Mouse (Mus musculus) embryonic facial prominence, embryonic 14.5 days (tissue): ENCODE results near the gene Atp5j. TPM values are rescaled to one million over a fixed set of nuclear protein-coding genes. Genes with fewer than 3 reads are reported as not detected.

Experiments used
- ATAC-seq: fragments of 200-750 bp; cut with Nextera tagmentation; 2 replicates; pipeline ENCODE4 v1.8.0; 2017; ENCODE audit warnings: low read depth, moderate number of reproducible peaks, moderate TSS enrichment
- DNase-seq: peaks from one replicate; pipeline ENCODE4 v3.0.0-alpha.2; 2015; ENCODE audit warnings: low spot score
- H3K27ac ChIP-seq: fragments of 300-500 bp; sonication (generic); replicated peaks from 2 replicates; pipeline ENCODE4 v1.5.1; 2014; ENCODE audit warnings: low read depth, mild to moderate bottlenecking, low read length, moderate library complexity
- H3K27me3 ChIP-seq: fragments of 300-500 bp; sonication (generic); replicated peaks from 2 replicates; pipeline ENCODE4 v1.6.1; 2014; ENCODE audit warnings: low read length; ENCODE audit not compliant: control insufficient read depth, insufficient read depth
- H3K36me3 ChIP-seq: fragments of 300-500 bp; sonication (generic); 2 replicates; pipeline ENCODE4 v1.6.1; 2014; ENCODE audit warnings: low read length, mixed read lengths; ENCODE audit not compliant: control insufficient read depth, insufficient read depth
- H3K4me1 ChIP-seq: fragments of 300-500 bp; sonication (generic); 2 replicates; pipeline ENCODE4 v1.6.1; 2014; ENCODE audit warnings: antibody characterized with exemption, low read length; ENCODE audit not compliant: control insufficient read depth, insufficient read depth
- H3K4me2 ChIP-seq: fragments of 300-500 bp; sonication (generic); 2 replicates; pipeline ENCODE4 v1.6.1; 2014; ENCODE audit warnings: low read depth, mild to moderate bottlenecking, low read length, moderate library complexity, mixed read lengths
- H3K4me3 ChIP-seq: fragments of 300-500 bp; sonication (generic); 2 replicates; pipeline ENCODE4 v1.5.1; 2014; ENCODE audit warnings: low read depth, mild to moderate bottlenecking, low read length
- H3K9ac ChIP-seq: fragments of 300-500 bp; sonication (generic); 2 replicates; pipeline ENCODE4 v1.6.1; 2014; ENCODE audit warnings: low read depth, mild to moderate bottlenecking, low read length, moderate library complexity, mixed read lengths
- H3K9me3 ChIP-seq: fragments of 300-500 bp; sonication (generic); 2 replicates; pipeline ENCODE4 v1.6.1; 2016; ENCODE audit warnings: low read length; ENCODE audit not compliant: control insufficient read depth
- WGBS: fragments of 180-500 bp; shearing (Covaris S2); extraction: QIAGEN DNeasy Blood & Tissue Kit; methylation state at CpG from one replicate; pipeline ENCODE4 v1.1.7; 2014; 5-methylcytosine and 5-hydroxymethylcytosine counted together
- polyA plus RNA-seq: library from polyadenylated mRNA; unstranded; fragments of >200 nt; fragmentation: Nextera tagmentation; extraction: Ambion mirVana; gene quantifications from 2 replicates; pipeline ENCODE4 v1.2.1, GENCODE M21; 2014

The Atp5j gene
- polyA plus RNA-seq, 1 experiment from 2014 or later, result 892 TPM

DNA sequence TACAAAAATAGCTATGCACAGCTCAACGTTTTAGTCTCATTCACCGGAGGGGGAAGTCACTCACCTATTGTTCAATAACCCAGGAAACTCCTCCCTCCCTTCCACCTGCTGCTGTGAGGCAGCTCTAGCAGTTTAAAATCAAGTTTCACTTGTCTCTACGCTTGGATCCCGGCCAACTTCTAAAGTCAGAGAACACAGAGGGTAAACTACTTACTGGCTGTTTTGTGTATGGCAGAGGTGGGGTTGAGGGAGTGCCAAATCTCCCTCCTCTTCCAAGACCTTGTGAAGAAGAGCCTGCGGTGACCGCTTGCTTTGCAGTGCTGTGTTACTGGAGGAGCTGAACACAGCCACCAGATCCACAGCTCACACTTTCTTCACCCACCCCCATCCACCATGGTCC is 10.4 kb downstream of the Atp5j start:
- no peak overlapping the region for H3K9ac ChIP-seq
- peak; percentile 88 for ATAC-seq
- H3K4me1 ChIP-seq, result no peaks in the 10 kb centered on the region
- DNase-seq, result peak; percentile 88
- WGBS, result 83% methylated on average over 6 of the region's 6 CpGs
- no peak overlapping the region for H3K27ac ChIP-seq
- H3K36me3 ChIP-seq, result peaks cover 63% of the 10 kb centered on the region
- no peaks in the 10 kb centered on the region for H3K9me3 ChIP-seq
- H3K27me3 ChIP-seq, result no peaks in the 10 kb centered on the region
- H3K4me3 ChIP-seq, result no peak overlapping the region
- H3K4me2 ChIP-seq, result no peak overlapping the region

DNA sequence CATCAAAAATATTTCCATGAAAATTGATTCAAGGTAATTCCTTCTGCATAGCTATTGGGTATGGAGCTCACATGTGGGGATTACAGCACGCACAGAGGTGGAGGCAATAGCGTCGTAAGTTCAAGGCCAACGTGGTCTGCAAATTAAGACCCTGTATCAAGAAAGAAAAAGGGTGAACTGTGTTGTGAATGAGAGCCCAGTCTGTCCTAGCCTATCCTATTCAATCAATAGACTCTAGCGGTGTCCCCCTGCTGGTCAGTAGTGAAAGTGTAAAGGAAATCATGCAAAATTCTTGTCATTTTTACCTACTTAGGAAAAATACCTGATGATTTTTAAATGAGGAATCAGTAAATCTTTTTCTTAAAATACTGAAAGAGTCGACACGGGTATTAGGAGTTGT is 18.0 kb downstream of the Atp5j start:
- Histone ChIP-seq H3K9me3 (no peaks in the 10 kb centered on the region), H3K4me3 (no peak overlapping the region), H3K4me1 (no peaks in the 10 kb centered on the region), H3K4me2 (no peak overlapping the region), H3K27me3 (no peaks in the 10 kb centered on the region), H3K27ac (no peak overlapping the region), H3K9ac (no peak overlapping the region), H3K36me3 (peaks cover 3% of the 10 kb centered on the region; the same call in 1 of the 2 replicates)
- ATAC-seq (no peak), DNase-seq (peak; percentile 37)
- 35% methylated on average over 7 of the region's 7 CpGs for WGBS

DNA sequence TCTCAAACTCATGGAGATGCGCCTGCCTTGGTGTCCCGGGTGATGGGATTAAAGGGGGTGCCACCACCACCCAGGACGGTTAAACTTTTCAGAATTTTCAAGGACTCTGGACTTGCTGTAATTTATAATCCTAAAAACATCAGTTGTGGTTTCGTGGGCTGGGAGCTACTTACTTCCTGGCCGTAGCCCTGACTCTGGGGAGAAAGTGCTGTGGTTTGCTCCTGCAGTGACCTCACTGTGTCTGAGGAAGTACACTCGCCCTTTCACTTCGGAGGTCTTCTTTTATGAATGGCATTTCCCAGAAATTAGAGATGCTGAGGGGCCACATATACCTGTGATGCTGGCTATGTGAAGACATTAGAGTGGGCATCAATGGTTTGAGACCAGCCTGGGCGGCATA is 20.9 kb downstream of the Atp5j start:
- DNase-seq, result peak; percentile 16
- Histone ChIP-seq H3K4me2 (no peak overlapping the region), H3K4me1 (no peaks in the 10 kb centered on the region), H3K9me3 (no peaks in the 10 kb centered on the region), H3K4me3 (no peak overlapping the region), H3K36me3 (no peaks in the 10 kb centered on the region), H3K27ac (no peak overlapping the region), H3K9ac (no peak overlapping the region), H3K27me3 (no peaks in the 10 kb centered on the region)
- ATAC-seq, result no peak
- 68% methylated on average over 8 of the region's 8 CpGs for WGBS

DNA sequence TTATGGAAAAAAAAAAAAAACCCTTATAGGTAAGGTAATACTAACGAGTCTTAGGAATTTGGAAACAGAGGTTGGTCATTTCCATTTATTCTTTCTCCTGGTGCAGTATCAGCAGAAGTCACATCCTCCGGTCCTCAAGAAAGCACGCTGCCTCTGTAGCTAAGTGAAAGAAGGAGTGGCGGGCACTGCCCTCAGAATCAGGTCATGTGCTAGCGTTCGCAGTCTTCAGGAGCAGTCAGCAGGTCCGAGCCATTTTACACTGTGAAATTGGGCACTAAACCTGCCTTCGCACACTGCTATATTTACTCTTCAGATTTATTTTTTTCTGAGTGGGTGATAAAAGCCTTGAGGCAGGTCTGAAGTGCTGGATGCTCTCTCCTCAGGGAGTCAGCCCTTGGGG is 21.6 kb downstream of the Atp5j start:
- no peak for DNase-seq
- no peak overlapping the region for H3K4me3 ChIP-seq
- H3K9me3 ChIP-seq, result no peaks in the 10 kb centered on the region
- no peak overlapping the region for H3K27ac ChIP-seq
- no peak for ATAC-seq
- no peaks in the 10 kb centered on the region for H3K27me3 ChIP-seq
- H3K4me1 ChIP-seq, result no peaks in the 10 kb centered on the region
- 77% methylated on average over 8 of the region's 8 CpGs for WGBS
- no peak overlapping the region for H3K9ac ChIP-seq
- no peak overlapping the region for H3K4me2 ChIP-seq
- no peaks in the 10 kb centered on the region for H3K36me3 ChIP-seq

DNA sequence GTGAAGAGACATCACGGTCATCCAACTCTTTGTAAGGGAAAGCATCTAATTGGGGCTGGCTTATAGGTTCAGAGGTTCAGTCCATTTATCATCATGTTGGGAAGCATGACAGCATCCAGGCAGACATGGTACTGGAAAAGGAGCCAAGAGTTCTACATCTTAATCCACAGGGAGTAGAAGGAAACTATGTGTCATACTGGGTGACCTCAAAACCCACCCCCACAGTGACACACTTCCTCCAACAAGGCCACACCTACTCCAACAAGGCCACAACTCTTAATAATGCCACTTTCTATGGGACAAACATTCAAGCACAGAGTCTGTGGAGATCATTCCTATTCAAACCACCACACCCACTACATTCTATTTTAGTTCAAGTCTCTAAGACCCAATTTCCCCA is 25.2 kb downstream of the Atp5j start:
- no peak overlapping the region for H3K27ac ChIP-seq
- H3K4me2 ChIP-seq, result no peak overlapping the region
- no peak overlapping the region for H3K4me3 ChIP-seq
- no peaks in the 10 kb centered on the region for H3K4me1 ChIP-seq
- no peak for ATAC-seq
- no peak for DNase-seq
- H3K9me3 ChIP-seq, result no peaks in the 10 kb centered on the region
- H3K36me3 ChIP-seq, result no peaks in the 10 kb centered on the region
- WGBS, result 87% methylated on average over 1 of the region's 1 CpGs
- H3K9ac ChIP-seq, result no peak overlapping the region
- no peaks in the 10 kb centered on the region for H3K27me3 ChIP-seq

DNA sequence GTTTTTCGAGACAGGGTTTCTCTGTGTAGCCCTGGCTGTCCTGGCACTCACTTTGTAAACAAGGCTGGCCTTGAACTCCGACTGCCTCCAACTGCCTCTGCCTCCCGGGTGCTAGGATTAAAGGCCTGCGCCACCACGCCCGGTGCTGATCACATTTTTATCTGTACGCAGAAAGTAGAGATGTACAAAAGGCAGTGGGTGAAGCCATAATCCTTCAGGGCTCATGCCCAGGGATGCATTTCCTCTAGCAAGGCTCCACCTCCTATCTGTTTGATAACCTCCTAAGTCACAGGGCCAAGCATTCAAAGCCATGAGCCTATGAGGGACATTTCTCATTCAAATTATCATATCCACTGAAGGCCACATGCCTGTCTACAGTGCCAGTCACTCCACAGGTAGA is 27.6 kb downstream of the Atp5j start:
- ATAC-seq, result no peak
- WGBS, result 95% methylated on average over 7 of the region's 7 CpGs

DNA sequence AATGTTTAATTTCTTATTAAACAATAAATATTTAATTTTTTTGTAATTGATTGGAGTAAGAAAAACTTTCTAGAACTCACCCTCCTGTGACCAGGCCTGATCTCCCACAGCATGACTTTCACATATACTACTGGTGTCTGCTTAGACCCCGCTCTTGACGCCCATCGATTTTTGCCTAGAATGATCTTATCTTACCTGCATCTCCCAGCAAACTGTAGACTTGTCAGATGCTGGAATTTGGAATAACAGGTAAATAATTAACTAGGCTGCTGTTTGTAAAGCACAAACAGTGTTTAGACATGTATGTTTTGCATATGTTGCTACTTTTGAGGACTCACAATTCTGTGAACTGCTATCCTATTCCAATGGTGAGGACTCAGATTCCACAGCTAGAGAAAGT is 29.2 kb downstream of the Atp5j start:
- WGBS, result 92% methylated on average over 3 of the region's 3 CpGs

More for the DNA sequence above, 27.6 kb downstream of the Atp5j start:
- Histone ChIP-seq H3K4me2 (no peak overlapping the region), H3K4me1 (no peaks in the 10 kb centered on the region), H3K4me3 (no peak overlapping the region), H3K36me3 (no peaks in the 10 kb centered on the region), H3K9ac (no peak overlapping the region), H3K27ac (no peak overlapping the region), H3K9me3 (no peaks in the 10 kb centered on the region), H3K27me3 (no peaks in the 10 kb centered on the region)
- no peak for DNase-seq

DNA sequence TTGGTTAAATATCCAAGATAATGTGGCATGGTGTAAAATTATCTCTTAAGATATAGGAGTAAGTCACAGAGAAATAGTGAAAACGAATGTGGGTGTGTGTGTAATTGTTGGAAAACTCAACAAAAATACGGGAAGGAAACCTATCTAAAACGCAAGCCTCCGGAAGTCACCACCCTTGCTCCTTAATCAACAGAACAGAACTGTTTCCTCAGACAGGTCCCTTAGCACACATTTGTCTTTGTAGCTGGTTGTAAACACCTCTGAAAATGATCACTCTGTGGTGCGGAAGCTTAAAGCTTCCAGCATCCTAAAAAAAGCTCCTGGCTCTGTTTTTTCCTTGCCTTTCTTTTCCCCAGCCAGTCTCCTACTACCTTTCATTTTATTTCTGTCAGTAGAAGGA is 30.6 kb downstream of the Atp5j start:
- Histone ChIP-seq H3K27me3 (no peaks in the 10 kb centered on the region), H3K4me1 (no peaks in the 10 kb centered on the region), H3K4me2 (no peak overlapping the region), H3K4me3 (no peak overlapping the region), H3K9me3 (no peaks in the 10 kb centered on the region), H3K27ac (no peak overlapping the region), H3K9ac (no peak overlapping the region), H3K36me3 (no peaks in the 10 kb centered on the region)
- ATAC-seq, result no peak
- no peak for DNase-seq
- 84% methylated on average over 5 of the region's 5 CpGs for WGBS

More for the DNA sequence above, 29.2 kb downstream of the Atp5j start:
- no peaks in the 10 kb centered on the region for H3K4me1 ChIP-seq
- DNase-seq (no peak), ATAC-seq (no peak)
- H3K27me3 ChIP-seq, result no peaks in the 10 kb centered on the region
- H3K4me3 ChIP-seq, result no peak overlapping the region
- no peaks in the 10 kb centered on the region for H3K9me3 ChIP-seq
- no peak overlapping the region for H3K9ac ChIP-seq
- no peak overlapping the region for H3K4me2 ChIP-seq
- no peaks in the 10 kb centered on the region for H3K36me3 ChIP-seq
- H3K27ac ChIP-seq, result no peak overlapping the region

DNA sequence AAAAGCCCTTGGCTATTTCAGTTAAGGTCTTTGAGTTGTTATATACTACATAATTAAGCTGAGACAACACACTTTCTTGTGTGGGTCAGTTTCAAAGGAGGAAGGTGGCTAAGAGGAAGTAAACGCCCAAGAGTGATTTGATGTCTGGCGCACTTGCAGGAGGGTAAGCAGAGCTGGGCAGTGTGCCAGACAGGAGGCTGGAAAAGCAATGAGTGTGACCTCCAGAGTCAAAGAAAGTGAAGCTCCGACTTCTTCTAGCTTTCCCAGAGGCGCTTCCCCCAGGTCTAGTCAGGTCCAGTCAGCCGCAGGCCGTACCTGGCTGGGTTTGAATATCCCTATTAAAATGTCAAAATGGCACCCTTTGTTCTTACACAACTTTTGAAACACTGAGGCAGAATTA is 33.2 kb downstream of the Atp5j start:
- no peak overlapping the region for H3K27ac ChIP-seq
- 55% methylated on average over 6 of the region's 6 CpGs for WGBS
- no peak overlapping the region for H3K9ac ChIP-seq
- no peaks in the 10 kb centered on the region for H3K9me3 ChIP-seq
- no peaks in the 10 kb centered on the region for H3K27me3 ChIP-seq
- H3K4me2 ChIP-seq, result no peak overlapping the region
- H3K4me3 ChIP-seq, result no peak overlapping the region
- peak; percentile 53 for DNase-seq
- H3K36me3 ChIP-seq, result no peaks in the 10 kb centered on the region
- H3K4me1 ChIP-seq, result no peaks in the 10 kb centered on the region
- no peak for ATAC-seq
